Comparison of ENCODE assay signal across 24 mouse cellular contexts in genomic region chr5:57884982-57885381, GRCm38 (mm10).
"Had no signal": no experiment of that assay in that cellular context is flagged by ENCODE, and none has a peak within 500 bp of the region (broad histone marks: within the 10 kb centered on the region; RNA-seq: fewer than 3 reads in every experiment).

No protein-coding gene starts in this region.

- H3K4me3 ChIP-seq: heart, embryonic 10.5 days; heart, embryonic 12.5 days; hindbrain, embryonic 10.5 days; hindbrain, embryonic 13.5 days; hindbrain, embryonic 15.5 days; intestine, embryonic 15.5 days; layer of hippocampus, adult 2 months; left cerebral cortex, adult 2 months; limb, embryonic 10.5 days; limb, embryonic 12.5 days had no signal

- H3K4me1 ChIP-seq: heart, embryonic 10.5 days; heart, embryonic 12.5 days; hindbrain, embryonic 10.5 days; hindbrain, embryonic 13.5 days; hindbrain, embryonic 15.5 days; intestine, embryonic 15.5 days had no signal

- H3K4me2 ChIP-seq: heart, embryonic 12.5 days; hindbrain, embryonic 13.5 days; hindbrain, embryonic 15.5 days; intestine, embryonic 15.5 days; limb, embryonic 12.5 days; liver, embryonic 11.5 days had no signal

- H3K9me3 ChIP-seq: heart, embryonic 10.5 days; heart, embryonic 12.5 days; hindbrain, embryonic 10.5 days; hindbrain, embryonic 13.5 days; hindbrain, embryonic 15.5 days; intestine, embryonic 15.5 days; limb, embryonic 10.5 days; limb, embryonic 12.5 days had no signal

- H3K9ac ChIP-seq: heart, embryonic 12.5 days; hindbrain, embryonic 13.5 days; hindbrain, embryonic 15.5 days; intestine, embryonic 15.5 days; limb, embryonic 12.5 days had no signal

- ATAC-seq: hindbrain, postnatal 0 days; intestine, embryonic 15.5 days; intestine, postnatal 0 days had no signal

- DNase-seq: gastrocnemius, postnatal 14 days; gastrocnemius, postnatal 36 days; heart, adult 18-20 months; heart, postnatal 10 days; heart, postnatal 4 days; kidney, adult 18-20 months; kidney, adult 8-10 months; kidney, postnatal 10 days; kidney, postnatal 25 days; kidney, postnatal 4 days; liver had no signal

- H3K27me3 ChIP-seq: heart, embryonic 12.5 days; hindbrain, embryonic 13.5 days; hindbrain, embryonic 15.5 days; intestine, embryonic 15.5 days; limb, embryonic 12.5 days had no signal

- H3K36me3 ChIP-seq: heart, embryonic 10.5 days; heart, embryonic 12.5 days; hindbrain, embryonic 10.5 days; hindbrain, embryonic 13.5 days; hindbrain, embryonic 15.5 days; intestine, embryonic 15.5 days; limb, embryonic 10.5 days; limb, embryonic 12.5 days had no signal

- H3K27ac ChIP-seq: heart, embryonic 10.5 days; hindbrain, embryonic 10.5 days; hindbrain, embryonic 13.5 days; hindbrain, embryonic 15.5 days; hindbrain, postnatal 0 days; intestine, embryonic 15.5 days; layer of hippocampus, adult 2 months; left cerebral cortex, adult 2 months; limb, embryonic 10.5 days; limb, embryonic 12.5 days had no signal
